8 mouse cellular contexts compared by ENCODE assay signal in genomic region chr3:152209967-152210634, GRCm38 (mm10). TPM values are rescaled to one million over a fixed set of nuclear protein-coding genes. Genes with fewer than 3 reads are reported as not detected.
DNase-seq lines count a peak whose midpoint lies in the region; ATAC-seq lines count a peak whose summit lies in the region.

Gene Dnajb4, minus strand, starts transcription at chr3:152210302.
Gene Fubp1, plus strand, starts transcription at chr3:152210422.

- peak within 1 kb of the TSS; percentile 100 for H3K9ac ChIP-seq in forebrain, embryonic 11.5 days (ENCODE audit: low read length)
- H3K9ac ChIP-seq in heart, embryonic 16.5 days (ENCODE audit: low read length): peak within 1 kb of the TSS; percentile 100
- H3K9ac ChIP-seq in liver, embryonic 15.5 days: peak within 1 kb of the TSS; percentile 98
- H3K9ac ChIP-seq in neural tube, embryonic 12.5 days: peak within 1 kb of the TSS; percentile 100

- H3K27ac ChIP-seq in forebrain, embryonic 11.5 days (ENCODE audit: low read depth, low read length): peak within 1 kb of the TSS; percentile 99
- peak within 1 kb of the TSS; percentile 100 for H3K27ac ChIP-seq in heart, embryonic 16.5 days (ENCODE audit: low read length)
- H3K27ac ChIP-seq in liver, embryonic 15.5 days (replicated peaks): peak within 1 kb of the TSS; percentile 97
- H3K27ac ChIP-seq in neural tube, embryonic 12.5 days: peak within 1 kb of the TSS; percentile 98

- peak; percentile 96 for ATAC-seq in forebrain, embryonic 11.5 days (replicated peaks; ENCODE audit: low FRiP score)
- peak; percentile 96 for ATAC-seq in heart, embryonic 16.5 days (replicated peaks; ENCODE audit: extremely low read depth, insufficient read depth, low FRiP score)
- peak; percentile 93 for ATAC-seq in liver, embryonic 15.5 days (ENCODE audit: insufficient read depth)
- peak; percentile 96 for ATAC-seq in neural tube, embryonic 12.5 days (ENCODE audit: low FRiP score, low read depth)

- H3K9me3 ChIP-seq in forebrain, embryonic 11.5 days (ENCODE audit: control insufficient read depth, low read length): no peaks in the 10 kb centered on the region
- H3K9me3 ChIP-seq in heart, embryonic 16.5 days (replicated peaks; ENCODE audit: control insufficient read depth, low read length): no peaks in the 10 kb centered on the region
- no peaks in the 10 kb centered on the region for H3K9me3 ChIP-seq in liver, embryonic 15.5 days (replicated peaks)
- H3K9me3 ChIP-seq in neural tube, embryonic 12.5 days: no peaks in the 10 kb centered on the region

- peak; percentile 100 for DNase-seq in CD8-positive naive resting alpha-beta T cell, adult 2 months (ENCODE audit: low read depth in 2 of 2, low spot score in 2 of 2)
- DNase-seq in c-Kit-positive CD71-negative TER-119-negative erythroid progenitor cells, embryonic 14.5 days (ENCODE audit: low read depth): peak; percentile 98
- peak; percentile 100 for DNase-seq in forebrain, embryonic 11.5 days (ENCODE audit: low spot score)
- peak; percentile 99 to 100 for DNase-seq in kidney, postnatal 36 days
- DNase-seq in telencephalon, adult 2 months (ENCODE audit: low read depth, low spot score): peak; percentile 98

- peak within 1 kb of the TSS; percentile 97 for H3K4me3 ChIP-seq in forebrain, embryonic 11.5 days (ENCODE audit: low read depth, low read length)
- peak within 1 kb of the TSS; percentile 74 for H3K4me3 ChIP-seq in heart, embryonic 16.5 days (ENCODE audit: low read length)
- peak within 1 kb of the TSS; percentile 97 for H3K4me3 ChIP-seq in liver, embryonic 15.5 days (replicated peaks)
- peak within 1 kb of the TSS; percentile 93 for H3K4me3 ChIP-seq in neural tube, embryonic 12.5 days

- no peaks in the 10 kb centered on the region for H3K27me3 ChIP-seq in forebrain, embryonic 11.5 days (ENCODE audit: control insufficient read depth, insufficient read depth, low read length)
- no peaks in the 10 kb centered on the region for H3K27me3 ChIP-seq in heart, embryonic 16.5 days (ENCODE audit: control insufficient read depth, insufficient read depth, low read length)
- H3K27me3 ChIP-seq in liver, embryonic 15.5 days: no peaks in the 10 kb centered on the region
- H3K27me3 ChIP-seq in neural tube, embryonic 12.5 days (replicated peaks): no peaks in the 10 kb centered on the region

- H3K36me3 ChIP-seq in forebrain, embryonic 11.5 days (ENCODE audit: control insufficient read depth, insufficient read depth, low read length): no peaks in the 10 kb centered on the region; the same call in 1 of the 2 replicates
- H3K36me3 ChIP-seq in heart, embryonic 16.5 days (ENCODE audit: control insufficient read depth, insufficient read depth): no peaks in the 10 kb centered on the region; the same call in 1 of the 2 replicates
- H3K36me3 ChIP-seq in liver, embryonic 15.5 days (replicated peaks): peaks cover 23% of the 10 kb centered on the region; the same call in 1 of the 2 replicates
- no peaks in the 10 kb centered on the region; the same call in 1 of the 2 replicates for H3K36me3 ChIP-seq in neural tube, embryonic 12.5 days

- WGBS in forebrain, embryonic 11.5 days: under 1% methylated on average over 82 of the region's 85 CpGs
- under 1% methylated on average over 85 of the region's 85 CpGs for WGBS in heart, embryonic 16.5 days
- under 1% methylated on average over 85 of the region's 85 CpGs for WGBS in liver, embryonic 15.5 days (ENCODE audit: insufficient replicate concordance)
- WGBS in neural tube, embryonic 12.5 days: under 1% methylated on average over 83 of the region's 85 CpGs

- H3K4me2 ChIP-seq in forebrain, embryonic 11.5 days (ENCODE audit: low read depth, low read length, severe bottlenecking): peak within 1 kb of the TSS; percentile 77
- peak within 1 kb of the TSS; percentile 86 for H3K4me2 ChIP-seq in heart, embryonic 16.5 days (ENCODE audit: low read depth, low read length)
- peak within 1 kb of the TSS; percentile 81 for H3K4me2 ChIP-seq in liver, embryonic 15.5 days
- peak within 1 kb of the TSS; percentile 97 for H3K4me2 ChIP-seq in neural tube, embryonic 12.5 days (replicated peaks)

- peaks cover 12% of the 10 kb centered on the region; the same call in 1 of the 2 replicates for H3K4me1 ChIP-seq in forebrain, embryonic 11.5 days (replicated peaks; ENCODE audit: control insufficient read depth, insufficient read depth, low read length)
- H3K4me1 ChIP-seq in heart, embryonic 16.5 days (ENCODE audit: control insufficient read depth, insufficient read depth, low read length): peaks cover 25% of the 10 kb centered on the region
- peaks cover 38% of the 10 kb centered on the region for H3K4me1 ChIP-seq in liver, embryonic 15.5 days (replicated peaks)
- peaks cover 27% of the 10 kb centered on the region for H3K4me1 ChIP-seq in neural tube, embryonic 12.5 days

RNA-seq across cellular contexts. Expression of gene Dnajb4, which starts in this region (rescaled TPM):
- polyA plus RNA-seq in forebrain, embryonic 11.5 days (2014; fragmentation: Nextera tagmentation; extraction: Ambion mirVana): 25.2 and 28.2 TPM in 2 replicates
- polyA plus RNA-seq in heart, embryonic 16.5 days (2015; fragmentation: Nextera tagmentation; extraction: Ambion mirVana): 49.1 and 57.7 TPM in 2 replicates
- polyA plus RNA-seq in liver, embryonic 15.5 days (2015; fragmentation: Nextera tagmentation; extraction: Ambion mirVana): 35.3 and 36.8 TPM in 2 replicates
- polyA plus RNA-seq in neural tube, embryonic 12.5 days (2016; fragmentation: Nextera tagmentation; extraction: Ambion mirVana): 30.3 and 31.5 TPM in 2 replicates

RNA-seq across cellular contexts. Expression of gene Fubp1, which starts in this region (rescaled TPM):
- polyA plus RNA-seq in forebrain, embryonic 11.5 days (2014; fragmentation: Nextera tagmentation; extraction: Ambion mirVana): 436 and 475 TPM in 2 replicates
- polyA plus RNA-seq in heart, embryonic 16.5 days (2015; fragmentation: Nextera tagmentation; extraction: Ambion mirVana): 116 and 124 TPM in 2 replicates
- polyA plus RNA-seq in liver, embryonic 15.5 days (2015; fragmentation: Nextera tagmentation; extraction: Ambion mirVana): 55.1 and 57.1 TPM in 2 replicates
- 337 and 352 TPM in 2 replicates for polyA plus RNA-seq in neural tube, embryonic 12.5 days (2016; fragmentation: Nextera tagmentation; extraction: Ambion mirVana)

Comparison
In these comparisons a context has a peak if more than half of its experiments do, and no peak if none do; other contexts are left out.
1. Peak in every context shown above with its lines: DNase-seq, ATAC-seq, H3K4me3 ChIP-seq and H3K27ac ChIP-seq.